Mouse (Mus musculus): ENCODE results near the gene Fam173b. TPM values are rescaled to one million over a fixed set of nuclear protein-coding genes. Genes with fewer than 3 reads are reported as not detected.

Gene Fam173b
- 13.2 and 14.0 TPM in 2 replicates for polyA plus RNA-seq (2015; fragmentation: Nextera tagmentation; extraction: Ambion mirVana)

GRCm38 (mm10) chr15:31601646-31602374 lies at the start of gene Fam173b, which contains the start of gene Cct5:
TSS of gene Fam173b (plus strand) at chr15:31601852.
TSS of gene Cct5 (minus strand) at chr15:31601804.

GRCm38 (mm10) chr15:31565184-31565583 lies 36.5 kb upstream of the Fam173b start, which contains the start of gene Cmbl:
TSS of gene Cmbl (plus strand) at chr15:31565389.

Other genes starting within 250 kb of the Fam173b start
- 0.40 and 1.3 TPM in 2 replicates for gene Ankrd33b, start 234.1 kb upstream of the Fam173b start, polyA plus RNA-seq (2015; fragmentation: Nextera tagmentation; extraction: Ambion mirVana)
- 2.9 and 3.1 TPM in 2 replicates for gene Ropn1l, start 148.1 kb upstream of the Fam173b start, polyA plus RNA-seq (2015; fragmentation: Nextera tagmentation; extraction: Ambion mirVana)
- 13.8 and 15.9 TPM in 2 replicates for gene March6, start 70.8 kb upstream of the Fam173b start, polyA plus RNA-seq (2015; fragmentation: Nextera tagmentation; extraction: Ambion mirVana)
- 23.6 and 24.2 TPM in 2 replicates for gene Cmbl, start 36.5 kb upstream of the Fam173b start, polyA plus RNA-seq (2015; fragmentation: Nextera tagmentation; extraction: Ambion mirVana)
- 293 and 311 TPM in 2 replicates for gene Cct5, start within 50 bp of the Fam173b start, polyA plus RNA-seq (2015; fragmentation: Nextera tagmentation; extraction: Ambion mirVana)